Mouse (Mus musculus): ENCODE measurements at regions not wholly inside any gene's neighbourhood (a gene's known extent, or its start where the extent isn't known, plus 50 kb on each side); places are given as distances from the start of the nearest gene placed in this dataset.

DNA sequence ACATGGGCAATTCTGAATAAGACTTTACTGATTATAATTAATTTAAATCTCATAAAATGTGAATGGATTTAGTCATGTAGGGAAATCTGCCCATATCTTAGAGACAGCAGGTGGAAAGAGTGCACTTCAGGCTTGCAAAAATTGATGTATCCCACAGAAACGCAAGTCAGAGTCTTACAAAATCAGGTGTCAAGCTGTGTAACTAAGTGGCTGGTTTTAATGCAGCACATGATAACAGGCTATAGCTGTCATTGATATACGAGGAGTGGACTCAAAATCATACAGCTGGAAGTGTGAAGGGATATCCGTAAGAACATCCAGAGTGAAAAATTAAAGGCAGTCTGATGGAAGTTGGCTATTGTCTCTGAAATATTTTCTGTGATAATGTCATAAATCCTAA, 408.6 kb downstream of the Casp12 start:
- TF ChIP-seq CTCF (IDR thresholded peaks at IDR 0.05; ENCODE audit: extremely low read depth, insufficient read length, insufficient replicate concordance, low read depth, low read length) (no peak), POLR2A (IDR thresholded peaks at IDR 0.05; ENCODE audit: low read depth, low read length) (no peak)
